Mouse (Mus musculus): ENCODE data around the gene Six1. TPM values are rescaled to one million over a fixed set of nuclear protein-coding genes. Genes with fewer than 3 reads are reported as not detected.

Gene Six1
- polyA plus RNA-seq, 1 experiment from 2014 or later: 0.70 TPM

GRCm38 (mm10) chr12:73042903-73043302 is 10.8 kb downstream of the Six1 start:
- no peak overlapping the region for H3K27ac ChIP-seq (ENCODE audit: low read length)
- TF ChIP-seq CTCF (IDR thresholded peaks at IDR 0.05): no peak
- TF ChIP-seq EP300 (IDR thresholded peaks at IDR 0.05): no peak
- no peaks in the 10 kb centered on the region for H3K9me3 ChIP-seq (ENCODE audit: low read length)
- H3K4me3 ChIP-seq (ENCODE audit: low read depth, low read length): no peak overlapping the region
- no peaks in the 10 kb centered on the region for H3K36me3 ChIP-seq (ENCODE audit: insufficient read depth, low read length)
- H3K4me2 ChIP-seq (replicated peaks; ENCODE audit: low read depth, low read length): no peak overlapping the region
- ATAC-seq (no peak), DNase-seq (ENCODE audit: low spot score) (no peak)
- H3K9ac ChIP-seq (replicated peaks; ENCODE audit: low read depth): no peak overlapping the region
- 21% methylated on average over 2 of the region's 2 CpGs for WGBS
- peaks cover 82% of the 10 kb centered on the region for H3K27me3 ChIP-seq (replicated peaks; ENCODE audit: insufficient read depth, low read length)
- H3K4me1 ChIP-seq (ENCODE audit: insufficient read depth, low read depth, low read length): peaks cover 20% of the 10 kb centered on the region

GRCm38 (mm10) chr12:73042406-73042805 is 11.3 kb downstream of the Six1 start:
- 18% methylated on average over 5 of the region's 5 CpGs for WGBS
- DNase-seq (ENCODE audit: low spot score): no peak
- Histone ChIP-seq H3K4me1 (ENCODE audit: insufficient read depth, low read depth, low read length) (peaks cover 20% of the 10 kb centered on the region), H3K27ac (ENCODE audit: low read length) (no peak overlapping the region), H3K27me3 (replicated peaks; ENCODE audit: insufficient read depth, low read length) (peaks cover 82% of the 10 kb centered on the region), H3K36me3 (ENCODE audit: insufficient read depth, low read length) (no peaks in the 10 kb centered on the region), H3K4me3 (ENCODE audit: low read depth, low read length) (no peak overlapping the region), H3K4me2 (replicated peaks; ENCODE audit: low read depth, low read length) (no peak overlapping the region), H3K9ac (replicated peaks; ENCODE audit: low read depth) (no peak overlapping the region), H3K9me3 (ENCODE audit: low read length) (no peaks in the 10 kb centered on the region)
- ATAC-seq: no peak
- TF ChIP-seq CTCF (IDR thresholded peaks at IDR 0.05): no peak
- no peak for TF ChIP-seq EP300 (IDR thresholded peaks at IDR 0.05)

- DNase-seq (ENCODE audit: low spot score) (no peak), ATAC-seq (no peak)
- no peak for TF ChIP-seq CTCF (IDR thresholded peaks at IDR 0.05)
- no peak for TF ChIP-seq EP300 (IDR thresholded peaks at IDR 0.05)
- Histone ChIP-seq H3K4me3 (ENCODE audit: low read depth, low read length) (no peak overlapping the region), H3K36me3 (ENCODE audit: insufficient read depth, low read length) (no peaks in the 10 kb centered on the region), H3K9me3 (ENCODE audit: low read length) (no peaks in the 10 kb centered on the region), H3K27ac (ENCODE audit: low read length) (no peak overlapping the region), H3K4me2 (replicated peaks; ENCODE audit: low read depth, low read length) (no peak overlapping the region), H3K9ac (replicated peaks; ENCODE audit: low read depth) (no peak overlapping the region), H3K4me1 (ENCODE audit: insufficient read depth, low read depth, low read length) (peaks cover 14% of the 10 kb centered on the region), H3K27me3 (replicated peaks; ENCODE audit: insufficient read depth, low read length) (peaks cover 79% of the 10 kb centered on the region)
- 2% methylated on average over 10 of the region's 10 CpGs for WGBS
Observed at GRCm38 (mm10) chr12:73041256-73041630, 12.4 kb downstream of the Six1 start.

- Histone ChIP-seq H3K4me1 (ENCODE audit: insufficient read depth, low read depth, low read length) (peaks cover 10% of the 10 kb centered on the region), H3K9ac (replicated peaks; ENCODE audit: low read depth) (no peak overlapping the region), H3K4me2 (replicated peaks; ENCODE audit: low read depth, low read length) (no peak overlapping the region), H3K27ac (ENCODE audit: low read length) (no peak overlapping the region), H3K36me3 (ENCODE audit: insufficient read depth, low read length) (no peaks in the 10 kb centered on the region), H3K9me3 (ENCODE audit: low read length) (no peaks in the 10 kb centered on the region), H3K27me3 (replicated peaks; ENCODE audit: insufficient read depth, low read length) (peaks cover 79% of the 10 kb centered on the region), H3K4me3 (ENCODE audit: low read depth, low read length) (no peak overlapping the region)
- TF ChIP-seq CTCF (IDR thresholded peaks at IDR 0.05): no peak
- TF ChIP-seq EP300 (IDR thresholded peaks at IDR 0.05): no peak
- no peak for ATAC-seq
- 6% methylated on average over 27 of the region's 27 CpGs for WGBS
- DNase-seq (ENCODE audit: low spot score): no peak
Observed at GRCm38 (mm10) chr12:73040563-73041255, 13.0 kb downstream of the Six1 start.

GRCm38 (mm10) chr12:73039939-73040562 is 13.6 kb downstream of the Six1 start:
- Histone ChIP-seq H3K4me2 (replicated peaks; ENCODE audit: low read depth, low read length) (no peak overlapping the region), H3K36me3 (ENCODE audit: insufficient read depth, low read length) (no peaks in the 10 kb centered on the region), H3K9me3 (ENCODE audit: low read length) (no peaks in the 10 kb centered on the region), H3K27ac (ENCODE audit: low read length) (no peak overlapping the region), H3K27me3 (replicated peaks; ENCODE audit: insufficient read depth, low read length) (peaks cover 80% of the 10 kb centered on the region), H3K9ac (replicated peaks; ENCODE audit: low read depth) (no peak overlapping the region), H3K4me3 (ENCODE audit: low read depth, low read length) (no peak overlapping the region), H3K4me1 (ENCODE audit: insufficient read depth, low read depth, low read length) (peaks cover 6% of the 10 kb centered on the region; the same call in 1 of the 2 replicates)
- DNase-seq (ENCODE audit: low spot score) (no peak), ATAC-seq (0 out of 2 replicates have a peak, but pooled peaks have one; percentile 1)
- TF ChIP-seq EP300 (IDR thresholded peaks at IDR 0.05) (no peak), CTCF (IDR thresholded peaks at IDR 0.05) (no peak)
- 6% methylated on average over 18 of the region's 18 CpGs for WGBS

- no peaks in the 10 kb centered on the region for H3K36me3 ChIP-seq (ENCODE audit: insufficient read depth, low read length)
- no peak overlapping the region for H3K4me2 ChIP-seq (replicated peaks; ENCODE audit: low read depth, low read length)
- no peak overlapping the region for H3K9ac ChIP-seq (replicated peaks; ENCODE audit: low read depth)
- H3K27me3 ChIP-seq (replicated peaks; ENCODE audit: insufficient read depth, low read length): peaks cover 87% of the 10 kb centered on the region
- no peak overlapping the region for H3K27ac ChIP-seq (ENCODE audit: low read length)
- TF ChIP-seq CTCF (IDR thresholded peaks at IDR 0.05): no peak
- no peak for TF ChIP-seq EP300 (IDR thresholded peaks at IDR 0.05)
- DNase-seq (ENCODE audit: low spot score): no peak
- no peaks in the 10 kb centered on the region for H3K9me3 ChIP-seq (ENCODE audit: low read length)
- peaks cover 3% of the 10 kb centered on the region; the same call in 1 of the 2 replicates for H3K4me1 ChIP-seq (ENCODE audit: insufficient read depth, low read depth, low read length)
- H3K4me3 ChIP-seq (ENCODE audit: low read depth, low read length): no peak overlapping the region; the same call in 1 of the 2 replicates
- 3% methylated on average over 41 of the region's 41 CpGs for WGBS
- ATAC-seq: 0 out of 2 replicates have a peak, but pooled peaks have one; percentile 11
Observed at GRCm38 (mm10) chr12:73038992-73039938, 14.4 kb downstream of the Six1 start.

All from lung, postnatal 0 days (tissue).